Mouse (Mus musculus) ES-E14 (cell line): ENCODE measurements around the gene Ddx17.

ENCODE experiments used
- CHD2 ChIP-seq: IDR thresholded peaks from 2 replicates; pipeline ENCODE4 v1.6.1; 2014; ENCODE audit warnings: mild to moderate bottlenecking, low read depth, low read length, inconsistent platforms
- MAFK ChIP-seq: IDR thresholded peaks from 2 replicates; pipeline ENCODE4 v1.6.1; 2014; ENCODE audit warnings: mild to moderate bottlenecking, low read depth, low read length, inconsistent platforms; ENCODE audit not compliant: insufficient read depth
- ZC3H11A ChIP-seq: IDR thresholded peaks from 2 replicates; pipeline ENCODE4 v1.6.1; 2012; ENCODE audit warnings: low read depth, mild to moderate bottlenecking, inconsistent platforms, low read length, borderline replicate concordance

DNA sequence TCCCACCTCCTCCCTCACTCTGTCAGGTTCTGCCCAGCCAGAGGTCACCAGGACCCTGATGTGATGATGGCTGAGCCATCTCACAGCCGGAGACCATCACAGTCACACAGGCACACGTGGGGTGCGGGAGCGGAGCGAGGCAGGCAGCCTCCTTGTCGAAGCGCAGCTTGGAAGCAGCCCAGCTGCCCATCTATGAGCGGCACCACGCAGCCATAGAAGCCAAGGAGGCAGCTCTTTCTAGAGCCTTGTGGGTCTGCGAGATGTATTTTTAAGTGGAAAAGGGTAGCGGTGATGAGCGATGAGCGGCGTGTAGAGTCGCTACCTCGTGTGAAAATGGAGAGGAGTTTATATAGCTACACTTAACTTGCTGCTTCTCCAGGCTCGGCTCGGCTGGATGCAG, 53.0 kb downstream of the Ddx17 start:
- TF ChIP-seq CHD2 (no peak), MAFK (no peak), ZC3H11A (no peak)
